Mouse (Mus musculus) right cerebral cortex, postnatal 4 days (tissue): ENCODE measurements at regions not wholly inside any gene's neighbourhood (a gene's known extent, or its start where the extent isn't known, plus 50 kb on each side); places are given as distances from the start of the nearest gene placed in this dataset.
"Not testable (repeated sequence)": the region's sequence is repeated elsewhere in the genome, so short reads cannot be mapped to it uniquely, and the experiment has no call there.

ENCODE experiments used
- DNase-seq: peaks from one replicate; pipeline ENCODE4 v3.0.0-alpha.2; 2022

GRCm38 (mm10) chr16:30799699-30800483, 200.4 kb downstream of the Fam43a start:
- DNase-seq: no peak

DNA sequence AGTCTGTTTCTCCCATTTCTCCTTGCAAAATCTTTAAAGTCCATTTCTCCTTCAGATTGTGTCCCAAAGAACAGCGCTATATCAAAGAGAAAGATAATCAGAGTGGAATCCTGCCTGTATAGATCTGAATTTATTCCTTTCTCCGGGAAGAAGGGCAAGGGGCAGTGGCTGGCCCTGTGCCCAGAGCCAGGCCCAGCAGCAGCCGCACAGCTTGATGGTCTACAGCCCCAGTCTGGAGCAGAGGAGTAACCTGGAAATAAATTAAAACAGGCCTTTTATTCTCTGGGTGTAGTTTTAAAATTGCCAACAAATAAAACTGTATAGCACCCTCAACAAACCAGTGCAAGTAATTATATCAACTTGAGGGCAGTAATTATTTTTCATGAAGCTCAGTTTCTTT, 204.5 kb downstream of the Fam43a start:
- no peak for DNase-seq

DNA sequence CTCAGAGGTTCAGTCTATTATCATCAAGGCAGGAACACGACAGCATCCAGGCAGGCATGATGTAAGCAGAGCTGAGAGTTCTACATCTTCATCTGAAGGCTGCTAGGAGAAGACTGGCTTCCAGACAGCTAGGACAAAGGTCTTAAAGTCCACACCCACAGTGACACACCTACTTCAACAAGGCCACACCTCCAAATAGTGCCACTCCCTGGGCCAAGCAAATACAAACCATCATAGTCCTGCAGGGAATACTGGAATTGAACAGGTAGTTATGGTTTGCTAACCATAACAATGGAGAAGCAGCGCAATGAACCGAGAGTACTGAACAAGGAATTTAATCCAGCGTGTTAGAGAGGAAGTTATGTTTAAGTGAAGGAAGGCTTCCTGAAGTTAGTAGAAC, 206.7 kb downstream of the Fam43a start:
- not testable (repeated sequence) for DNase-seq

DNA sequence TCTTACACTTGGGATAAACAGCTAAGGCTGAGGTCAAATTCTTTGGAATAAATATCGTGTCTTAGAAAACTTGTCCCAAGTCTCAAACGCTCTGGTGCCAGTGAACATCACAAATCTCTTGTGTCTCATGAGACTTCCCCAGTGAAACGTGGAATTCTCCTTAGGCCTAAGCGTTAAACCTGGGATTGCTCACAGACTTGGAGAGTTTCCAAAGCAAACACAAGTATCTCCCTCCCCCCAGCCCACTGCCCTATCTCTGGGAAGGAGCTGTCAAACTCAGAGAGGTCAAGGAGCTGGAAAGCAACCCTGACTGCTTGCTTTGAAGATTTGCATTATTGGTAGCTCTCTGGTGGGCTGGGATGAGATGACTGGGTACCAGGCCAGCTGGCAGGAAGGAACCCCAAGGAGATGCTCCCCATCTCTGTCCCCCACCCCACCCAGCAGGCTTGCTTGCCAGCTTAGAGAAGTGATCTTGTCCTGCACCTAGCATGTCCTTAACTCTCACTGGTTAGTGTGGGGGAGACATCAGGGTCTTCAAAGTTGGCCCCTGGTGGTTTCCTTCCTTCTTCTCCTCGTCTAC, 219.1 kb downstream of the Fam43a start:
- DNase-seq: no peak

GRCm38 (mm10) chr16:30819342-30819741, 219.8 kb downstream of the Fam43a start:
- DNase-seq: no peak

GRCm38 (mm10) chr16:30820234-30820633, 220.7 kb downstream of the Fam43a start:
- DNase-seq: no peak

GRCm38 (mm10) chr16:30820761-30821160, 221.2 kb downstream of the Fam43a start:
- no peak for DNase-seq

GRCm38 (mm10) chr16:30821191-30821910, 221.8 kb downstream of the Fam43a start:
- peak; percentile 28 for DNase-seq

DNA sequence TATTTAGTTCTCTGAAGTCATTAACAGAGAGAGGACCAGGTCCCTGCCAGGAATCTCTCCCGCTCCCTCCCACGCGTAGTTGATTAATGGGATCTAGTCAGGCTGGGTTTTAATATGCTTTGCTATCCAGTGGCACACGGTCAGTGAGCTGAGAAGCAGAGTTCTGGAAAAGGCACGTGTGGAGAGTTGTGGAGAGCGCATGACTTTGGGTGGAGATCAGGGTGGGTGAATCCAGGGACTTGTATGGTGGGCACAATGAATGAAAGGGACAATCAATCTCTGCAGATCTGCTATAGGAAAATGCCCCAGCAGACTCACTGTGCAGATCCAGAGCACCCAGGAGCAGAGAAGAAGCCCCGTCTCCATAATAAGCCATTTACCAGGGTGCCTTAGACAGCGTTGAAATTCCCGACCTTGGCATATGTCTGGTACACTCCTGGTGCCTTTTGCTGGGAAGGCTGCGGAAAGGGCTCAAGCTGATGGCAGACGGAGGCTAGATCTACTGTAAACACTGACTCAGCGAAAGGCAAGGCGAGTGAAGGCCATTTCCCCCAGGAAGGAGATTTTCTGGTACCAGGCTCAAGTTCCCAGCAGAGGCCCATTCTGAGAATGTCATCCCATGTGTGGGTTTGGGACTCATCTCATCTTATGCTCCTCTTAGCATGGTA, 222.5 kb downstream of the Fam43a start:
- DNase-seq: no peak

- DNase-seq: peak; percentile 54
Measured at GRCm38 (mm10) chr16:30826128-30826527, 226.6 kb downstream of the Fam43a start.

GRCm38 (mm10) chr16:30827901-30828608, 228.5 kb downstream of the Fam43a start:
- DNase-seq: no peak

- DNase-seq: no peak
Measured at GRCm38 (mm10) chr16:30834561-30834960, 235.0 kb downstream of the Fam43a start.

GRCm38 (mm10) chr16:30835678-30836077, 236.2 kb downstream of the Fam43a start:
- no peak for DNase-seq

DNA sequence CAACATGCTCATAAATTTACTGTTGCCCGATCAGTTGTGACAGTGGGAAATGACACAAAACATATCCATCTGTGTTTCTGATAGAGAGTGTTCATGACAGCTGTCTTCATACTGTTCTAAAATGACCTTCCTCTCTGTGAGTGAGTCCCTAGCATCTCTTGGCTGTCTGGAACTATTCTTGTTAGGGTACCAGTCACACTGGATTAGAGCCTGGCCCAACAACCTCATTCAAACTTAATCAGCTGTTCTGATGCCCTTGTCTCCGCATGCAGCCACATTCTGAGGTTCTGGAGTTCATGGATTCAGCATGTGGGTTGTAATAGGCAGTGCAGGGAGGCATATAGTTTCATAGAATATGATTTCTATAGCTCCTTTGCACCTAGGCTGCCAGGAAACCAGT, 238.4 kb downstream of the Xxylt1 start:
- no peak for DNase-seq

DNA sequence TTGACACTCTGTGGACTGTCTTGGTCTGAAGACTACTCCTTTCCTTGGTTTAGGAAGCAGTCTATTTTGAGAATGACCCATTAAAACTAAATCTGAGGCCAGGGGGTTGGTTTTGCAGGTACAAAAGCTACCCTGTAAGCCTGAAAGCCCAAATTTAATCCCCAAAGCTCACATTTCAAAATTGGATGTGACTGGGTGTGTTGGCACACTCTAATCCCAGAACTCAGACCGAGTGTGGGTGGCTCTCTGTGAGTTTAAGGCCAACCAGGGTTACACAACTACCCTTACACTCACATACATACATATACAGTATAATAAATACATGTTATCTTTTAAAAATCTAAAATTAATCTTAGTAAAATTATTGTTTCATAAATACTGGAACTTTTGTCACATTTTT, 228.6 kb downstream of the Xxylt1 start:
- no peak for DNase-seq

DNA sequence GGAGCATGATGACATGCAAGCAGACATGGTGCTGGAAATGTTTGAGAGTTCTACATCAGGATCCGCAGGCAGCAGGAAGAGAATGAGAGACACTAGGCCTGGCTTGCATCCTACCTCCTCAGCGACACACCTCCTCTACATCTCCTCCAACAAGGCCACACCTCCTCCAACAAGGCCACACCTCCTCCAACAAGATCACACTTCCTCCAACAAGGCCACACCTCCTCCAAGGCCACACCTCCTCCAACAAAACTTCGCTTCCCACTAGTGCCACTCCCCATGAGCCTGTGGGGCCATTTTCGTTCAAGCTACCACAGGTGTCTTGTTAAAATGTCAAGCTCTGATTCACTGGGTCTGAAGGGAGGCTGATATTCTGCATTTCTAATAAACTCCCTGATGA, 226.5 kb downstream of the Xxylt1 start:
- DNase-seq: no peak

DNA sequence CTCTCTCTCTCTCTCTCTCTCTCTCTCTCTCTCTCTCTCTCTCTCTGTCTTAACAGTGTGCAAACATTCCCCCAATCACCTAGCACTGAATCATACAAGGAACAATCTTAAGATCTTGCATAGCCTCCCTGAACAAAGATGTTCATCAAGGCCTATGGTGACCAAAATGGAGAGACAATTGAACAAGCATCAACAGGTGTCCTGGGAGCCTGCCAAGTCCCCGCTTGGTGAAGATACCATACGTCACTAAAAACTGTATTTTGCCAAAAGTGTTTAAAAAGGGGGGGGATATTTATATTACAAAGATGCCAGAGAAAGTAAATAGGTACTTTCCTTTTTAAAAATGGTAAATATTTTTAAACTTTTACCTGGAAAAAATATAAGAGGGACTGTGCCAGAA, 223.6 kb downstream of the Xxylt1 start:
- no peak for DNase-seq

GRCm38 (mm10) chr16:30869136-30869909, 211.9 kb downstream of the Xxylt1 start:
- no peak for DNase-seq

DNA sequence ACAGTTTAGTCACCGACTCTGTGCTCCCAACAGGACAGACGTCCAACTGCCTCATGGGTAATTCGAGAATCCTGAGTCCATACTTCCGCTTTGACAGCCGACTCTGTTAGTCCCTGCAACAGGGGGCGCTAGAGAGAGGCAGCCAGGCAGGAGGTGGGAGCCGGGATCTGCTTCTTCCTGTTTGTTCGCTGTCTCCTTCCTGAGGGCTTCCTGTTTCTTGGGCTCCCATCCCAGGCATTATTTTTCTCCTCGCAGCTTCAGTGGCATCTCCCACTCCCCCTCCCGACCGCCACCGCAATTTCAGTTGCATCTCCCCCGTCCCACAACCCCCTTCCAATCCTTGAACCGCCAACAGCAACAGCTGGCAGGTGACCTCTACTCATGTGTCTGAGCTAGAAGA, 211.1 kb downstream of the Xxylt1 start:
- DNase-seq: peak; percentile 22

GRCm38 (mm10) chr16:30870676-30871075, 210.6 kb downstream of the Xxylt1 start:
- no peak for DNase-seq

DNA sequence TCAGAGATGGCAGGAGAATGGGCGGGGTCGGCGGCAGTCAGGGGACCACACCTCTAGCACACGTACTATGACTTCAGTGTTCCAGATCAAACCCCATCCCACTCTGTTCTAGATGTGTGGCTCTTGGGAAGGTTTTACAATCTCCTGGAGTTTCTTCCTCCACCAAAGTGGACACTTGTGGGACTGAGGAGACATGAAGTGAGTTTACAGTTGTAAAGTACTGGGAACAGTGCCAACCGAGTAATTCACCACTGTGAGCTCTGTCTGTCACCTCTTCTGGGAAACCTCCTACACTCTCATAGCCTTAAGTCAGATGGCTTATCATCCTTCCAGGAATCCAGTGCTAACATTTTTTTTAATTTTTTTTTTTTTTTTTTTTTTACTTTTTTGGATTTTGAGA, 209.1 kb downstream of the Xxylt1 start:
- no peak for DNase-seq
